Mouse (Mus musculus): ENCODE results near the gene Prkag2. TPM values are rescaled to one million over a fixed set of nuclear protein-coding genes. Genes with fewer than 3 reads are reported as not detected.
"Not testable (repeated sequence)": the region's sequence is repeated elsewhere in the genome, so short reads cannot be mapped to it uniquely, and the experiment has no call there.

The Prkag2 gene
- polyA plus RNA-seq, 1 experiment from 2014 or later = 59.1 TPM

- Histone ChIP-seq H3K4me2 (ENCODE audit: low read depth) (no peak overlapping the region), H3K36me3 (ENCODE audit: control insufficient read depth, insufficient read depth, low read length) (no peaks in the 10 kb centered on the region), H3K27me3 (ENCODE audit: control insufficient read depth, insufficient read depth, low read length) (no peaks in the 10 kb centered on the region), H3K4me1 (ENCODE audit: control insufficient read depth, insufficient read depth, low read length) (no peaks in the 10 kb centered on the region), H3K27ac (ENCODE audit: low read depth, low read length) (no peak overlapping the region), H3K9ac (ENCODE audit: low read length) (no peak overlapping the region), H3K9me3 (ENCODE audit: control insufficient read depth, low read length) (no peaks in the 10 kb centered on the region), H3K4me3 (ENCODE audit: low read depth, low read length) (no peak overlapping the region)
- WGBS = 81% methylated on average over 3 of the region's 3 CpGs
- no peak for ATAC-seq (ENCODE audit: insufficient read depth, low FRiP score, low TSS enrichment)
- DNase-seq (ENCODE audit: low spot score) = no peak
These were observed 272.0 kb downstream of the Prkag2 start for GRCm38 (mm10) chr5:24828446-24828845.

- Histone ChIP-seq H3K9me3 (ENCODE audit: control insufficient read depth, low read length) (no peaks in the 10 kb centered on the region), H3K9ac (ENCODE audit: low read length) (no peak overlapping the region), H3K27ac (ENCODE audit: low read depth, low read length) (no peak overlapping the region), H3K4me1 (ENCODE audit: control insufficient read depth, insufficient read depth, low read length) (no peaks in the 10 kb centered on the region), H3K4me3 (ENCODE audit: low read depth, low read length) (no peak overlapping the region), H3K4me2 (ENCODE audit: low read depth) (no peak overlapping the region), H3K27me3 (ENCODE audit: control insufficient read depth, insufficient read depth, low read length) (no peaks in the 10 kb centered on the region), H3K36me3 (ENCODE audit: control insufficient read depth, insufficient read depth, low read length) (no peaks in the 10 kb centered on the region)
- DNase-seq (ENCODE audit: low spot score) (no peak), ATAC-seq (ENCODE audit: insufficient read depth, low FRiP score, low TSS enrichment) (no peak)
- WGBS = 87% methylated on average over 2 of the region's 2 CpGs
These were observed 273.3 kb downstream of the Prkag2 start for GRCm38 (mm10) chr5:24827173-24827572.

GRCm38 (mm10) chr5:24826056-24826770 lies 274.2 kb downstream of the Prkag2 start:
- ATAC-seq (ENCODE audit: insufficient read depth, low FRiP score, low TSS enrichment) = no peak
- Histone ChIP-seq H3K36me3 (ENCODE audit: control insufficient read depth, insufficient read depth, low read length) (no peaks in the 10 kb centered on the region), H3K27me3 (ENCODE audit: control insufficient read depth, insufficient read depth, low read length) (no peaks in the 10 kb centered on the region), H3K27ac (ENCODE audit: low read depth, low read length) (no peak overlapping the region), H3K9ac (ENCODE audit: low read length) (no peak overlapping the region), H3K4me3 (ENCODE audit: low read depth, low read length) (no peak overlapping the region), H3K4me2 (ENCODE audit: low read depth) (no peak overlapping the region), H3K4me1 (ENCODE audit: control insufficient read depth, insufficient read depth, low read length) (no peaks in the 10 kb centered on the region), H3K9me3 (ENCODE audit: control insufficient read depth, low read length) (no peaks in the 10 kb centered on the region)
- 90% methylated on average over 9 of the region's 9 CpGs for WGBS
- DNase-seq (ENCODE audit: low spot score) = no peak

GRCm38 (mm10) chr5:24825365-24826055 lies 274.9 kb downstream of the Prkag2 start:
- WGBS = 87% methylated on average over 4 of the region's 4 CpGs
- ATAC-seq (ENCODE audit: insufficient read depth, low FRiP score, low TSS enrichment) = no peak
- no peaks in the 10 kb centered on the region for H3K9me3 ChIP-seq (ENCODE audit: control insufficient read depth, low read length)

GRCm38 (mm10) chr5:24823864-24824405 lies 276.5 kb downstream of the Prkag2 start:
- Histone ChIP-seq H3K9ac (ENCODE audit: low read length) (no peak overlapping the region), H3K4me3 (ENCODE audit: low read depth, low read length) (no peak overlapping the region), H3K4me2 (ENCODE audit: low read depth) (no peak overlapping the region), H3K27ac (ENCODE audit: low read depth, low read length) (no peak overlapping the region), H3K36me3 (ENCODE audit: control insufficient read depth, insufficient read depth, low read length) (no peaks in the 10 kb centered on the region), H3K27me3 (ENCODE audit: control insufficient read depth, insufficient read depth, low read length) (no peaks in the 10 kb centered on the region), H3K4me1 (ENCODE audit: control insufficient read depth, insufficient read depth, low read length) (no peaks in the 10 kb centered on the region), H3K9me3 (ENCODE audit: control insufficient read depth, low read length) (no peaks in the 10 kb centered on the region)
- ATAC-seq (ENCODE audit: insufficient read depth, low FRiP score, low TSS enrichment) = no peak
- 78% methylated on average over 6 of the region's 6 CpGs for WGBS
- no peak for DNase-seq (ENCODE audit: low spot score)

More at GRCm38 (mm10) chr5:24825365-24826055, 274.9 kb downstream of the Prkag2 start:
- no peaks in the 10 kb centered on the region for H3K36me3 ChIP-seq (ENCODE audit: control insufficient read depth, insufficient read depth, low read length)
- no peak overlapping the region for H3K9ac ChIP-seq (ENCODE audit: low read length)
- H3K27ac ChIP-seq (ENCODE audit: low read depth, low read length) = no peak overlapping the region
- no peaks in the 10 kb centered on the region for H3K4me1 ChIP-seq (ENCODE audit: control insufficient read depth, insufficient read depth, low read length)
- no peak overlapping the region for H3K4me3 ChIP-seq (ENCODE audit: low read depth, low read length)
- H3K27me3 ChIP-seq (ENCODE audit: control insufficient read depth, insufficient read depth, low read length) = no peaks in the 10 kb centered on the region
- no peak overlapping the region for H3K4me2 ChIP-seq (ENCODE audit: low read depth)
- DNase-seq (ENCODE audit: low spot score) = no peak

DNA sequence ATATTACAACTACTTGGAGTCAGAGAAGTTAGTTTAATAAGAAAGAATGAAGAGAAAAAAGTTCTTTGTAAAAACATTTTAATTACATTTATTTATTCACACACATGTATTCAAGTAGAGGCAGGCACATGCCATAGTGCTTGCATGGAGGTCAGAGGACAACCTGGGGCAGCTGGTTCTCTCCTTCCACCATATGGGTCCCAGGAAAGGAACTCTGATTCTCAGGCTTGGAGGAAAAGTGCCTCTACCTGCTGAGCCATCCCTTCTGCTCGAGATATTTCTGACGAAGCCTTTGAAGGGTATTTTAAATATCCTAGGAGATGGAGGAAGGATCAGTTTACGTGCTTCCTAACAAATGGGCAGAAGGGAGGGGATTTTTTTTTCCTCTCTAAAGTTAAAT lies 277.7 kb downstream of the Prkag2 start:
- no peaks in the 10 kb centered on the region for H3K4me1 ChIP-seq (ENCODE audit: control insufficient read depth, insufficient read depth, low read length)
- H3K4me2 ChIP-seq (ENCODE audit: low read depth) = no peak overlapping the region
- no peak overlapping the region for H3K9ac ChIP-seq (ENCODE audit: low read length)
- no peaks in the 10 kb centered on the region for H3K36me3 ChIP-seq (ENCODE audit: control insufficient read depth, insufficient read depth, low read length)
- H3K27me3 ChIP-seq (ENCODE audit: control insufficient read depth, insufficient read depth, low read length) = no peaks in the 10 kb centered on the region
- 74% methylated on average over 3 of the region's 3 CpGs for WGBS
- ATAC-seq (ENCODE audit: insufficient read depth, low FRiP score, low TSS enrichment) (no peak), DNase-seq (ENCODE audit: low spot score) (no peak)
- no peak overlapping the region for H3K27ac ChIP-seq (ENCODE audit: low read depth, low read length)
- H3K9me3 ChIP-seq (ENCODE audit: control insufficient read depth, low read length) = no peaks in the 10 kb centered on the region
- no peak overlapping the region for H3K4me3 ChIP-seq (ENCODE audit: low read depth, low read length)

DNA sequence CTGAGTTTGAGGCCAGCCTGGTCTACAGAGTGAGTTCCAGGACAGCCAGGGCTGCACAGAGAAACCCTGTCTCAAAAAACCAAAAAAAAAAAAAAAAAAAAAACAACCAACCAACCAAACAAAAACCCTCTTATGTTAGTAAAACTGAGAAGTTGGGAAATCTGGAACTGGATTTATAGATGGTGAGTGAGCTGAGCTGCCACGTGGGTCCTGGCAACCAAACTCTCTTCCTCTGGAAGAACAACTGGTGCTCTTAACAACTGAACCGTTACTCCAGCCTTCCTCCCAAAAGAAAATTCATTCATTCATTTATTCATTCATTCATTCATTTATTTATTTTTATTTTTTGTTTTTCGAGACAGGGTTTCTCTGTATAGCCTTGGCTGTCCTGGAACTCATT lies 278.2 kb downstream of the Prkag2 start:
- not testable (repeated sequence) for H3K27ac ChIP-seq (ENCODE audit: low read depth, low read length); H3K36me3 ChIP-seq (ENCODE audit: control insufficient read depth, insufficient read depth, low read length); H3K4me2 ChIP-seq (ENCODE audit: low read depth); H3K27me3 ChIP-seq (ENCODE audit: control insufficient read depth, insufficient read depth, low read length); ATAC-seq (ENCODE audit: insufficient read depth, low FRiP score, low TSS enrichment); H3K4me3 ChIP-seq (ENCODE audit: low read depth, low read length); H3K4me1 ChIP-seq (ENCODE audit: control insufficient read depth, insufficient read depth, low read length); H3K9me3 ChIP-seq (ENCODE audit: control insufficient read depth, low read length); H3K9ac ChIP-seq (ENCODE audit: low read length); DNase-seq (ENCODE audit: low spot score)
- WGBS = 87% methylated on average over 3 of the region's 3 CpGs

DNA sequence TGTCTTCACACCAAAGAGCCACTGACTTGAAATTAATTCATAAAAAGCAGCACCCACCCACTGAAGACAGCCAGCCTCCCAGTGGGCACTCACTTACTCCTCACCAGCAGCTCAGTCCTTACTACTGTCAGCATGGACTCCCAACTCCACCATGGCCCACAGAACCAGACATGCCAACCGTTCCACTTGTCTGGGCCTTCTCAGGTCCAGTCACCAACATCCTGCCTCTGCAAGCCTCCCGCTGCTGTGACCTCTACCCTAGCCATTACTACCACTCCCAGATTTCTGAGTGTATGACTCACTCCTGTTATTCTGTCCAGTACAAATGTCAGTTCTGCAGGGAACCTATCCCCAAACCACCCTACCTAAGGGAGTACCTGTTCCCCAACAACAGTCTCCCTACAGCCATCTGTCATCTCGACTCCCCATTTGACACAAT lies 279.0 kb downstream of the Prkag2 start:
- no peak overlapping the region for H3K9ac ChIP-seq (ENCODE audit: low read length)
- H3K4me1 ChIP-seq (ENCODE audit: control insufficient read depth, insufficient read depth, low read length) = no peaks in the 10 kb centered on the region
- no peak overlapping the region for H3K4me3 ChIP-seq (ENCODE audit: low read depth, low read length)
- H3K9me3 ChIP-seq (ENCODE audit: control insufficient read depth, low read length) = no peaks in the 10 kb centered on the region
- H3K27ac ChIP-seq (ENCODE audit: low read depth, low read length) = no peak overlapping the region
- ATAC-seq (ENCODE audit: insufficient read depth, low FRiP score, low TSS enrichment) (no peak), DNase-seq (ENCODE audit: low spot score) (no peak)
- H3K4me2 ChIP-seq (ENCODE audit: low read depth) = no peak overlapping the region
- peaks cover 6% of the 10 kb centered on the region for H3K36me3 ChIP-seq (ENCODE audit: control insufficient read depth, insufficient read depth, low read length)
- WGBS = 82% methylated on average over 3 of the region's 3 CpGs
- no peaks in the 10 kb centered on the region for H3K27me3 ChIP-seq (ENCODE audit: control insufficient read depth, insufficient read depth, low read length)

DNA sequence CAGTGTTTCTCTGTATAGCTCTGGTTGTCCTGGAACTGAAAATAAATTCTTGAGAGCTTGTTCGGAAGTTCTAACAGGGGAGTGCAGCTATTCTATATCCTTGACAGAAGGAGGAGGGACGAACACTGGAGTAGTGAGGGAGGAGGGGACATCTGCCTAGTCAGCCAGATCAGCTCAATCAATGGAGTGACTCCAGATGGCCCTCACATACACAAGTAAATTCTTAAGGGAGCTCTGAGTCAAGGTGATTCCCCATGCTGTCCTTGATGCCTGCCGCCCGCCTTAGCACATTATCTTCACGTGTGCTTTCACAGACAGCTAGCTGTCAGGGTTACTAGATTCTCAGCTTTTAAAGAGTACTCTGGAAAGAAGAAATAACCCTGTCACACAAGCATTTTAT lies 279.8 kb downstream of the Prkag2 start:
- DNase-seq (ENCODE audit: low spot score) (no peak), ATAC-seq (ENCODE audit: insufficient read depth, low FRiP score, low TSS enrichment) (no peak)
- H3K4me2 ChIP-seq (ENCODE audit: low read depth) = no peak overlapping the region
- H3K9ac ChIP-seq (ENCODE audit: low read length) = no peak overlapping the region
- H3K27ac ChIP-seq (ENCODE audit: low read depth, low read length) = no peak overlapping the region
- 82% methylated on average over 5 of the region's 5 CpGs for WGBS
- peaks cover 6% of the 10 kb centered on the region for H3K36me3 ChIP-seq (ENCODE audit: control insufficient read depth, insufficient read depth, low read length)
- H3K9me3 ChIP-seq (ENCODE audit: control insufficient read depth, low read length) = no peaks in the 10 kb centered on the region
- H3K4me1 ChIP-seq (ENCODE audit: control insufficient read depth, insufficient read depth, low read length) = no peaks in the 10 kb centered on the region
- H3K4me3 ChIP-seq (ENCODE audit: low read depth, low read length) = no peak overlapping the region
- H3K27me3 ChIP-seq (ENCODE audit: control insufficient read depth, insufficient read depth, low read length) = no peaks in the 10 kb centered on the region

Measured in neural tube, embryonic 11.5 days (tissue).